Mouse (Mus musculus) heart, embryonic 11.5 days (tissue): Measurements from ENCODE around the gene Slc36a4. TPM values are rescaled to one million over a fixed set of nuclear protein-coding genes. Genes with fewer than 3 reads are reported as not detected.

Source experiments
- ATAC-seq: fragments of 200-750 bp; cut with Nextera tagmentation; replicated peaks from 2 replicates; pipeline ENCODE4 v1.8.0; 2017; ENCODE audit warnings: moderate library complexity; ENCODE audit not compliant: insufficient number of reproducible peaks, low FRiP score, low TSS enrichment
- H3K27ac ChIP-seq: fragments of 300-500 bp; sonication (generic); 2 replicates; pipeline ENCODE4 v1.5.1; 2014; ENCODE audit warnings: mild to moderate bottlenecking, low read depth, low read length
- H3K27me3 ChIP-seq: fragments of 300-500 bp; sonication (generic); 2 replicates; pipeline ENCODE4 v1.6.1; 2014; ENCODE audit warnings: mild to moderate bottlenecking, low read length, mixed read lengths; ENCODE audit not compliant: control insufficient read depth, insufficient read depth
- H3K36me3 ChIP-seq: fragments of 300-500 bp; sonication (generic); 2 replicates; pipeline ENCODE4 v1.6.1; 2014; ENCODE audit warnings: mild to moderate bottlenecking, low read length, moderate library complexity, mixed read lengths; ENCODE audit not compliant: control insufficient read depth, insufficient read depth
- H3K4me1 ChIP-seq: fragments of 300-500 bp; sonication (generic); 2 replicates; pipeline ENCODE4 v1.6.1; 2014; ENCODE audit warnings: low read length; ENCODE audit not compliant: control insufficient read depth, insufficient read depth
- H3K4me2 ChIP-seq: fragments of 300-500 bp; sonication (generic); 2 replicates; pipeline ENCODE4 v1.6.1; 2014; ENCODE audit warnings: mild to moderate bottlenecking, moderate library complexity
- H3K4me3 ChIP-seq: fragments of 300-500 bp; sonication (generic); 2 replicates; pipeline ENCODE4 v1.5.1; 2014; ENCODE audit warnings: low read depth, low read length
- H3K9ac ChIP-seq: fragments of 300-500 bp; sonication (generic); 2 replicates; pipeline ENCODE4 v1.6.1; 2014; ENCODE audit warnings: mild to moderate bottlenecking, low read depth, low read length, moderate library complexity
- H3K9me3 ChIP-seq: fragments of 300-500 bp; sonication (generic); replicated peaks from 2 replicates; pipeline ENCODE4 v1.6.1; 2016; ENCODE audit warnings: low read length; ENCODE audit not compliant: control insufficient read depth
- WGBS: fragments of 180-500 bp; shearing (Covaris S2); extraction: QIAGEN DNeasy Blood & Tissue Kit; methylation state at CpG from one replicate; pipeline ENCODE4 v1.1.7; 2014; ENCODE audit not compliant: insufficient replicate concordance; 5-methylcytosine and 5-hydroxymethylcytosine counted together
- polyA plus RNA-seq: library from polyadenylated mRNA; unstranded; fragments of >200 nt; fragmentation: Nextera tagmentation; extraction: Ambion mirVana; gene quantifications from 2 replicates; pipeline ENCODE4 v1.2.1, GENCODE M21; 2014

Slc36a4 gene
- polyA plus RNA-seq, 1 experiment from 2014 or later, result 11.4 TPM

- Histone ChIP-seq H3K27me3 (no peaks in the 10 kb centered on the region), H3K27ac (no peak overlapping the region), H3K36me3 (no peaks in the 10 kb centered on the region), H3K4me2 (no peak overlapping the region), H3K9ac (no peak overlapping the region), H3K4me1 (no peaks in the 10 kb centered on the region), H3K4me3 (no peak overlapping the region), H3K9me3 (no peaks in the 10 kb centered on the region)
- 78% methylated on average over 4 of the region's 4 CpGs for WGBS
- ATAC-seq, result no peak
Observed at GRCm38 (mm10) chr9:15717363-15717762, 7.8 kb downstream of the Slc36a4 start.

GRCm38 (mm10) chr9:15718295-15718694 is 8.8 kb downstream of the Slc36a4 start:
- Histone ChIP-seq H3K9me3 (no peaks in the 10 kb centered on the region), H3K4me3 (no peak overlapping the region), H3K27me3 (no peaks in the 10 kb centered on the region), H3K36me3 (no peaks in the 10 kb centered on the region), H3K9ac (no peak overlapping the region), H3K4me2 (no peak overlapping the region), H3K4me1 (no peaks in the 10 kb centered on the region), H3K27ac (no peak overlapping the region)
- 75% methylated on average over 6 of the region's 6 CpGs for WGBS
- no peak for ATAC-seq

GRCm38 (mm10) chr9:15719594-15719993 is 10.1 kb downstream of the Slc36a4 start:
- Histone ChIP-seq H3K4me2 (no peak overlapping the region), H3K36me3 (peaks cover 4% of the 10 kb centered on the region; the same call in 1 of the 2 replicates), H3K9me3 (no peaks in the 10 kb centered on the region), H3K4me3 (no peak overlapping the region), H3K9ac (no peak overlapping the region), H3K27ac (no peak overlapping the region), H3K27me3 (no peaks in the 10 kb centered on the region), H3K4me1 (no peaks in the 10 kb centered on the region)
- ATAC-seq, result no peak
- 84% methylated on average over 14 of the region's 14 CpGs for WGBS

GRCm38 (mm10) chr9:15720556-15720955 is 11.0 kb downstream of the Slc36a4 start:
- H3K4me1 ChIP-seq, result no peaks in the 10 kb centered on the region
- H3K4me3 ChIP-seq, result no peak overlapping the region
- no peaks in the 10 kb centered on the region for H3K27me3 ChIP-seq
- no peak for ATAC-seq
- peaks cover 4% of the 10 kb centered on the region; the same call in 1 of the 2 replicates for H3K36me3 ChIP-seq
- no peaks in the 10 kb centered on the region for H3K9me3 ChIP-seq
- H3K27ac ChIP-seq, result no peak overlapping the region
- no peak overlapping the region for H3K4me2 ChIP-seq
- no peak overlapping the region for H3K9ac ChIP-seq
- 87% methylated on average over 8 of the region's 8 CpGs for WGBS

- Histone ChIP-seq H3K4me3 (no peak overlapping the region), H3K9ac (no peak overlapping the region), H3K4me2 (no peak overlapping the region), H3K27me3 (no peaks in the 10 kb centered on the region), H3K9me3 (no peaks in the 10 kb centered on the region), H3K36me3 (peaks cover 4% of the 10 kb centered on the region; the same call in 1 of the 2 replicates), H3K27ac (no peak overlapping the region), H3K4me1 (no peaks in the 10 kb centered on the region)
- WGBS, result 80% methylated on average over 6 of the region's 6 CpGs
- ATAC-seq, result no peak
Observed at GRCm38 (mm10) chr9:15721226-15721833, 11.8 kb downstream of the Slc36a4 start.

GRCm38 (mm10) chr9:15722506-15722905 is 13.0 kb downstream of the Slc36a4 start:
- no peaks in the 10 kb centered on the region for H3K9me3 ChIP-seq
- 79% methylated on average over 8 of the region's 8 CpGs for WGBS

GRCm38 (mm10) chr9:15727168-15727567 is 17.6 kb downstream of the Slc36a4 start:
- no peaks in the 10 kb centered on the region for H3K27me3 ChIP-seq
- H3K36me3 ChIP-seq, result peaks cover 7% of the 10 kb centered on the region
- H3K4me1 ChIP-seq, result no peaks in the 10 kb centered on the region
- no peak overlapping the region for H3K9ac ChIP-seq
- H3K4me2 ChIP-seq, result no peak overlapping the region
- H3K9me3 ChIP-seq, result no peaks in the 10 kb centered on the region
- WGBS, result 93% methylated on average over 8 of the region's 8 CpGs
- no peak overlapping the region for H3K4me3 ChIP-seq
- H3K27ac ChIP-seq, result no peak overlapping the region
- ATAC-seq, result no peak

More at GRCm38 (mm10) chr9:15722506-15722905, 13.0 kb downstream of the Slc36a4 start:
- H3K27ac ChIP-seq, result no peak overlapping the region
- no peak overlapping the region for H3K4me3 ChIP-seq
- H3K4me1 ChIP-seq, result no peaks in the 10 kb centered on the region
- H3K4me2 ChIP-seq, result no peak overlapping the region
- ATAC-seq, result no peak
- H3K9ac ChIP-seq, result no peak overlapping the region
- H3K27me3 ChIP-seq, result no peaks in the 10 kb centered on the region
- H3K36me3 ChIP-seq, result peaks cover 7% of the 10 kb centered on the region

- Histone ChIP-seq H3K27me3 (no peaks in the 10 kb centered on the region), H3K4me1 (no peaks in the 10 kb centered on the region), H3K9ac (no peak overlapping the region), H3K4me3 (no peak overlapping the region), H3K4me2 (no peak overlapping the region), H3K27ac (no peak overlapping the region), H3K9me3 (no peaks in the 10 kb centered on the region), H3K36me3 (peaks cover 3% of the 10 kb centered on the region; the same call in 1 of the 2 replicates)
- no peak for ATAC-seq
- 73% methylated on average over 13 of the region's 13 CpGs for WGBS
Observed at GRCm38 (mm10) chr9:15731758-15732748, 22.5 kb downstream of the Slc36a4 start.
